Mouse (Mus musculus) heart, adult 9 months (tissue): ENCODE results near the gene Grb7.

ENCODE experiments used
- DNase-seq, 2 experiments: peaks; one replicate each; pipeline ENCODE4 v3.0.0; 2022; ENCODE audit warnings: low spot score in 2 of 2

Grb7 gene

DNA sequence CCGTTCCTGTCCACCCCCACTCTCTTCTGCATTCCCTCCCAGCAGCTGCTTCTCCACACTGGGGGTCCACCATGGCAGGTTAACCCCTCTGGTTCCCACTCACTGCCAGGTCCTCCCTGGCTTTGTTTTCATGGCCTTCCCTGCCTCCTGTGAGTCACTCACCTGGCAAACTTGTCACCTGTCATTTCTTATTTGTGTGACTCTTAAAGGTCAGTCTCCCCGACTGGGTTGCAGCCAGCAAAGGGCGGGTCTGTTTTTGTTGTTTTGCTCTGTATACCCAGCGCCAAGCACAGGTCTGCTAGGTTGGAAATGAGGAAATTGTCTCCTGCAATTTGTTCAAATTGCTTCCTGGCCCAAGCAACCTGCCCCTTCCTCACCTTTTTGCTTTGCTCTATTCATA lies 515 bp upstream of the Grb7 start:
- DNase-seq = no peak

DNA sequence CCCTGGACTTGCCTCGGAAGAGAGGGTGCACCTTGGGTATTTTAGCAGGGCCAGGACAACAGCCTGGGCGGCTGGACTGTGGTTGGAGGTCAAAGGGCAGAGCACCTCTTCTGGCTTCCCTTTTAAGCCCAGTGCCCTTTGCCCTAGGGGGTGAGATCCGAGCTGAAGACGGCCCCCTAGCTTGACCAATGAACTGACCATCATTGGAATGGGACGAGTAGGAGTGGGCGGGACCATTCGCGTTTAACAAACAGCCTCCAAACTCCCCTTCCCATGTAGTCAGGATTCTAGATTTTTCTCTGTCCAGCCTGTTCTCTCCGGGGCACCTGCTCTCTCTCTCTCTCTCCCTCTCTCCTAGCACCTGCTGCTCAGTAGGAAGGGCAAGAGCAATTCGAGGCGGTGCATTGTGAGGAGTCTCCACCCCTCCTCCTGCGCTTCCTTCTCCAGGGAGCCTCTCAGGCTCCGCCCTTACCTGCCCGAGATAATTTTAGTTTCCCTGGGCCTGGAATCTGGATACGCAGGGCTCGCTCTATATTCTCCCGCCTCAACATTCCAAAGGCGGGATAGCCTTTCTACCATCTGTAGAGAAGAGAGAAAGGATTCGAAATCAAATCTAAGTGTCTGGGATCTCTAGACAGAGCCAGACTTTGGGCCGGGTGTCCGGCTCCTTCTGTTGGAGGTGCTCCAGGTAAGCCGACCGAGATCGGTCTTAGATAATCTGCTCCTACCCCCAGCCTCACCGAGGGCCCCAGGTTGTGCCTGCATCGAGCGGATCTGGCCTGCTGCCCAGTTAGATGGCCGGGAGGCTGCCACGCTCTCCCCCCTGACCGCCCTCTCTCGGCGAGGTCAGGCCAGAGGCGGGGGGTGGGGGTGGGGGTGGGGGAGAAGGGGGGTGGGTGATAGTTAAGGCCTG lies 624 bp downstream of the Grb7 start:
- no peak for DNase-seq

DNA sequence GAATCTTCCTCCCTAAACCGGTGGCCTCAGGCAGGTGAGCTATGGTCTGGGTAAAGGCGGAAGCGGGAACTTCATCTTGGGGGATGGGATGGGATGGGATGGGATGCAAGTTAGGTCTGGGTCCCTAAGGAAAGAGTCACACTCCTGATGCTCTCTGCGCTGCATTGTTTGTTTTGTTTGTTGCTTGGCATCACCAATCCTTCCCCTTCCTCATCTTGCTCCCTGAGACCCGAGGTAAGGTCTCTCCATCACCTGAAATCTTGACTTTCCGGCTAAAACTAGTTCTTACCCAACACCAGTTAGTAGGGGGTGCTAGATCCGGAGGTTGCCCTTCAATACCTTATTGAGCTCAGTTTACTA lies 1.3 kb downstream of the Grb7 start:
- no peak for DNase-seq

DNA sequence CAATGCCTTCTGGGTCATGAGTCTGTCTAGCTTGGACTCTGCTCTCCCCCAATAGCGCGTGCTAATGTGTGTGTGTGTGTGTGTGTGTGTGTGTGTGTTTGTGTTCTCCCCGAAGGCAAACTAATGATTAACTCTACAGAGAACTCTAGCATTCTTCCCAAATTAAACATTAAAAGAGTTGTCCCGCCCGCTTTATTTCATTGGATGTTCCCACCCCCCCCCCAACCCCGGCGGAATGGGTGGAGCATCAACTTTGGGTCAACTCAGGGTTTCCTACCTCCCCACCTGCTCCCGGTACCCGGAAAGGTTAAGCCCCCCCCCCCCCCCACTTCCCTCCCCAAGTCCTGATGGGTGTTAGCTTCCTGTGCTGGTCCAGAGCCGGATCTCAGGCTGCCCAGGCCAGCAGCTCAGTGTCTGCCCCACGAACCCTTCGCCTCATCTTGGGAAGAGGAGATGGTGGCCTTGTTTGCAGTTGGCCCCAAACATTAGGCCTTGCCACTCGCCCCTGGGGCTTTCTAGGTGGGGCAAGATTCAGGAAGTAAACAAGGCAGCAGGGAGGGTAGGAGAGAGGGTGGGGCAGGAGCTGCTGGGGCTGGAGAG lies 2.1 kb downstream of the Grb7 start:
- no peak for DNase-seq

DNA sequence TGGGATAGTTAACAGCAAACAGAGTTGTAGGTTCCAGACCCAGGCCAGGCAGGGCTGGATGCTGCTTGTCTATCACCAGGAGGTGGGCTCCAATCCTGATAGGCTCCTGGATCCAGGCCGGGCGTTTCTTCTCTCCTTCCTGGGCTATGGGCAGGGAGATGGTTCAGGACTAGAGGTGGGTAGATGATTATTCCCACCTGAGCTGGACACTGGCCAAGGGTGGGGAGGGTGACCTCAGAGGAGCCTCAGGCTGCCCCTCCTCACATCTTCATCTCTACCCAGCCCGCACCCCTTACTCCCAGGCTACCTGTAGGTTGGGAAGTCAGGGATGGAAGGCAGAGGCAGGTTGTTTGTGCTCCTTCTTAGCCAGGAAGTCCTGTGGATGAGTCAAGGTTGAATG lies 3.2 kb downstream of the Grb7 start:
- DNase-seq = no peak

DNA sequence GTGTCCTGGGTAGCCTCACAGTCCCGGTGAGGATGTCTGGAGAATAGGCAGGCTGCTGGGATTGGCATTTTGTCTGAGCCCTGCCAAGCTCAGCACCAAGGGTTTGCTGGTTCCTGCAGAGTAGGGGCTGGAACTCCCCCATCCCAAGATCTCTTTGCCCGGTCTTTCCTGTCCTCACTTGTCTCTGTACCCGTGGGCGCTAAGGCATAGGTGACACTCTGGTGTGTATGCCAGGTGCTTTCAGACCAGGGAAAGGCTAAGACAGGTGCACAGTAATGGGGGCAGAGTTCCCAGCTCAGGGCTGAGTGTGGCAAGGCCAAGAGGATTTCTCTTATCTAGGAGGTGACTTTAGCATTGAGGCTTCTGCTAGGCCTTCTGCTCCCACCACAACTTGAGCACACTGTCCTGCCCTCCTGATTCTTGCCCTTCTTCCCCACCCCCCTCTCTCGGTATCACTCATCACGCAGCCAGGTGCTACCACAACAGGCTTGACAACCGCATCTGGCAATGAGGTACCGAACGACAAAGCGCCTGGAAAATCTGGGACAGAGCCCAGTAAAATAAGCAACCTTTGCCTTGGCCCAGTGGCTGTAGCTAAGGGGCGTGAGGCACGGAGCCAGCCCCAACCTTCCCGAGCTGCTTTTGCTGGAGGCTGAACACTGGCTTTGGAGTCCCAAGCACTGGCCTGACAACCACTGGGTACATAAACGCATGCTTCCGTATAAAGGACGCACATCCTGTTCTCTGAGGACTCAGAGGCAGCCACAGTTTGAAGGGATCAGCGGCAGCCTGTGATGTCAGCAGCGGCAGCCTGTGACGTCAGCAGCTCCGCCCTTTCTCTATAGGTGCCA lies 4.0 kb downstream of the Grb7 start:
- peak in 1 of 2 experiments; percentile 17 for DNase-seq

DNA sequence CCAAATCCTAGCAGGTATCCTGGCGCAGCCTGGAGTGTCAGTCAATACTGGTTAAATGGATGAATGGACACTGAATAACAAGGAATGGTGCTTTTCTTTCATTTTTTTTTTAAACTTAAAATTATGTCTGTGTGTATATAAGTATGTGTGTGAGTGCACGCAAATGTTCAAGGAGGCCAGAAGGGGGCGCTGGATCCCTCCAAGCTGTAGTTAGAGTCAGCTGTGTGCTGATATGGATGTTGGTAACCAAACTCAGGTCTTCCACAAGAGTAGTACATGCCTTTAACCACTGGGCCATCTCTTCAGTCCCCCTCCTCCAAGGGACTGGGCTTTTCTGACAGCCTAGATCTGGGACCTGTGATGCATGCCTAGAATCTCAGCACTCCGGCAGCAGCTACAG lies 9.3 kb downstream of the Grb7 start:
- no peak for DNase-seq

DNA sequence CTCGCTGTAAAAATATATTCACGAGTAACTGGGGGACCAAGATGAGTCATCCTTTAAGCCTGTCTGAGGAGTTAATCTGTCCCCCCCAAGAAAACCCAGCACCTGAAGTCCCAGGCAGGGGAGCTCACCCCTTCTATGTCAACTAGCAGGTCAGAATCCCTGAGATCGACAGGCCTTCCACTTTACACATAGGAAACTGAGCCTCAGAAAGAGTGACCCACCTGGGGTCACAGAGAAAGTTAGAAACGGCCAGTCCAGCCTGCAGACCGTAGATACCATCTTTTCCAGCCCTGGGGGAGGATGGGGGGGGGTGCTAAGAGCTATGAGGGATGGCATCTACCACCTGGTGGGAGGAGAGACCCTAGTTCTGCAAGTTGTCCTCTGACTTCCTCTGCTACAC lies 10.4 kb downstream of the Grb7 start:
- DNase-seq = no peak

DNA sequence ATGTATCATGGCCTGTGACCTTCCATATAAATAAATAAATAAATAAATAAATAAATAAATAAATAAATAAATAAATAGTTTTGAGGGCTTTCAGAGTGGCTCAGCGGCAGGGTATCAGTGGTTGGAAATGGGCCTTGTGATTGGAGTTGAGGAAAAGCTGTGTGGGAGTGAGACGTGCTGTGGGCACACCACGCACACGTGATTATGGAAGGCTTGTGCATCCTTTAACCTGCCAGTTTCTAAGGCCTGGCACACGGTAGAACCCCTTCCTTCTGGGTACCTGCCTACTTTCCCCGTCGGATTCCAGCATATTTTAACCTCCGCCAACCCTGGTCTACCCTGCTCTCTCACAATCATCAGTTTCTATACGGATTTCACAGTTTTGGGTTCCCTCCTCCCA lies 10.8 kb downstream of the Grb7 start:
- DNase-seq = no peak

DNA sequence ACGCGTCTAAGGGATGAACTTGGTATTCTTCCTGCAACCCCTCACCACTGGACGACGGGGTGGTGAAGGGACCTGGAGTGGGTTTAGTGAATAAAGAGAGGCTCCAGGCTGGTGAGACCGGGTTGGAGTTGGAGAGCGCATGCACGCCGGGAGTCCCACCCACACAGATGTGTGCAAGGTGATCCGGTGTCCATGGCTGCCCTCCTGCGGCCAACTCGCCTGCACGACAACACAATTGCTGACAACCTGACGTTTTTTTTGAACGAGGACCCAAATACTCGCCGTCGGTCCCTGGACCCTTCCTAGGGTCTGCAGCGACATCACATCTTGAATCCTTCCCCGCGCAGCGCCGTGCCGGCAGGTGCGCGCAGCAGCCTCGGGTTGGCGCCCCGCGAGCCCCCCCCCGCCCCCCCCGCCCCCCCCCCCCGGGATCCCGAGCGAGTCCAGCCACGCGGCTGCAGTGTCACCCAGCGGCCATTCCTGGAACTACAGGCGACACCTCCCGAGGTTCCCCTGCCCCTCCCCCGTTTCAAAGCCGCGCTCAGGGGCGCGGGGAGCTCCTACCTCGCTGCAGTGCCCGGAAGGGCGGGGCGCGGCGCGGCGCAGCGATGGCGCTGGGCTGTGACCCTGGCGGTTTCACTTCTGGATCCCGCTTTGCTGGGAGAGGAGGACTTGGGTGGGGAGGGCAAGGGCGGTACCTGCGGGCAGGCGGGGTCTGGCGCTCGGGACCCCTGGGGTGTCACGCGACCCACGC lies 11.3 kb downstream of the Grb7 start:
- DNase-seq = peak; percentile 69 to 74

DNA sequence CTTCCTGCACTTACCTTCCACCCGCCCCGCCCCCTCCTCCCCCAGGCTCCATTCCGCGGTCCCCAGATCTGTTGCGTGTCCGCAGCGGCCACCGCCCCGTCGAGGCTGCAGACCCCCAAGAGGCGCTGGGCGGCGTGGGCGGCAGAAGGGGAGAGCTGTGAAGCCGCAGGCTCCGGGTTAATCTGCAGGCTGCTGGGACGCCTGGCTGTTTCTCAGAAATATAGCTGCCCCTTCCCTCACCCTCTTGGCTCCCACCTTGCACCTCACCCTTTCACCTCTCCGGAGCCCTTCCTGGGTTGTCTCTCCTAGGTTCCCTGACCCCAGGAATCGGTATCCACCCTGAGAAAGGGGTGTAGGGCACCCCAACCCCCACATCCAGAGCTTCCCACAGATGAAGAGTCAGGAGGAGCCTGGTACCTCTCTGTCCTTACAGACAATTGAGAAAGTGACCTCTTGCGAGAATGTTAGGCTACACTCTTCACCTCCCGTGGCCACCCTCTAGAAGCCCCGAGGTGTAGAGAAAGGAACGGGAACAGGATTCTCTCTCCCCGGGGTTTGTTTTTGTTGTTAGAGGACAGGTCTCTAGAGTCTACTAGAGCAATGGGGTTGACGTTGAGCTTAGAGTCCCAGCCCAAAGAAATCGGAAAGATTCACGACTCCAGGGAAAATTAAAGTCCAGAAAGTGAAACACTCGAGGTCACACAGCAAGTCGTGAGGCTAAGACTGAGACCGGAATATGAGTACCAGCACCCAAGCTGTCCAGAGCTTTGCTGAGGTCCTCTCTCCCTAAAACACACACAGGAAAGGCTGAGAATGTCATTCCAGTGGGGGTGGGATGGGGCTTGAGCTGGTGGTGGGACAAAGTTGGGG lies 12.2 kb downstream of the Grb7 start:
- DNase-seq = no peak

DNA sequence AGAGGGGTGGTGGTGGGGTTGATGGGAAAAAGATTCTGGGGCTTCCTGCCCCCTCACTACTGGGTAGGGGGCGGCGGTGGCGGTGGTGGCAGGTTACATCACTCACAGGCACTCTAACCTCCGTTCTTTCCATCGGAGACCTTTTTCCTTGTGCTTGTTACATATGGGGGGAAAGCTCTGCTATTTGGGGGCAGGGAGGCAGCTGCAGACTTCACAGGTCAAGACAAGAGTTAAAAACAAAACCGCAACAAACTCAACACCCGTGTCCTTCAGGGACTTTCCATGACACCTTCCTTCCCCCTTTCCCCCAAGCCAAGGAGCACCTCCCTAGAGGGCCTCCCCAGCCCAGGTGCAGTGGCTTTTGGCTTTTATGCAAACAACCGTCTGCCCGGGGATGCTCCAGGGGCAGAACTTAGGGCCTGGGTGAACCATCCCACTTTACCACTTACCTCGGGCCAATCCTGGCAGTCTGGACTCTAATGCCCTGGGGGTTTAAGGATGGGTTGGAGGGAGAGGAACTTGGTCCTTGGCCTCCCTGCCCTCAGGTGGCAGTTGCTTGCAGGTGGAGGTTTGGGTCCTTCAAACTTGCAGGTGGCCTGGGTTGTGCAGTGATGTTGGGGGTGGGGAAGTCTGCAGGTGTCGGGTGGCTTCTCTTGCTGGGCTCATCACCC lies 13.0 kb downstream of the Grb7 start:
- no peak for DNase-seq

DNA sequence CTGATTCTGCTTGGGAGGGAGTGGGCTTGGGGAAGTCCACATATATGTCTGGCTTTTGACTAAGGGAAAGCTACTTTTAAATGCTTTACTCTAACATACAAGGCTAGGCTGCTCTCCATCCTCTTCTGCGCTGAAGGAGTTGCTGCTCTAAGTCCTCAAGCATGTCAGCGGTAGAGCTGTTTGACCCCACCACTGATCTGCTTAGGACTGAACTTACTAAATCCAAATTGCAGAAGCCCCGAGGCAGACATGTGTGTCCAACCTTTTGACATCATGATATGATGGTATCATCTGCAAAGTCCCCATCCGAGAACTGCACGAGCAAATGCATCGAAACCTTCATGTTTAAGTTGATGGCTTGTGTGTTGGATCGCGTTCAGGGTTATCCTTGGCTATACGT lies 13.7 kb downstream of the Grb7 start:
- DNase-seq = no peak

DNA sequence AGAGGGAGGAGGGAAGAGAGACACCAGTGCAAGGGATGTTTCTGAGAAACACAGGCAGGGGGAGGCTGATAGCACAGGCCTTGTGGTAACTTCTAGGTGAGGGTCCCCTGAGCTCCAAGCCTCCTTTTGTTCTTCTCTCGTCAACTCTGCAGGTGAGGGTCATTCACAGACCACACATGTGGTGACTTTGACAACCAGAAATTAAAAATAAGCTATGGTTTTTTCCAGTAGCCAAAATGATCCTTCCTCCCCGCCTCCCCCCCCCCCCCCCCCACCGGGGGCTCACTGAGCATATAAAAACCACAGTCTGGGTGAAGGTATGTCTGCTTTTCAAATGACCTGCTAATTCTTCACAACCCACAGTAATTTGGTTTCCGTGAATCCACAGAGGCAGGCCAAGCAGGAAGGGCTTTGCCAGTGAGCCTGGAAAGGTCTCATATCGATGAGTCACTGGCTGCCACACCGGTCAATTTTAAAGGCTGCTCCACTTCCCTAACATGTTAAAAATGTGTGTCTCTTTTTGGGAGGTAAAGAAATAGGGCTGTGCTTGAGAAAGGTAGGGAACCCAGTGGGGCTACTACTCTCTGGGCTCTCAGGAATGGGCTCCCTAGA lies 15.0 kb downstream of the Grb7 start:
- DNase-seq = no peak

DNA sequence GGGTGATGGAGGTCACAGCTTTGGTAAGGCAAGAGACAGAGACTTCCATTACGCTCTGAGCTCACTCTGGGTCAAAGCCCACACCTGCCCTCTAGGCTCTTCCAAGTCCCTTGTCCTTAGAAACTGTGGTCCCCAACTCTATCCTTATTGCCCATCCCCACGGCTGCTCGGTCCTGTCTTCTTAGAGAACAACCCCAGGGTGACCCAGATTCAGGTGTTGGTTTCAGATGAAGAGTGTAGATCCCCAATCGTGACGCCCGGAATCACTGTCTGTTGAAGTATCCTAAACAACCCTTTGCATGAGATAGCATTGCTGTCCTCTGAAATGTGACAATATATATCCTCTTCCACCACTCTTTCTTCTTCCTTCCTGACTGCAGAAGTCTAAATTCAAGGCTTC lies 16.1 kb downstream of the Grb7 start:
- DNase-seq = no peak

DNA sequence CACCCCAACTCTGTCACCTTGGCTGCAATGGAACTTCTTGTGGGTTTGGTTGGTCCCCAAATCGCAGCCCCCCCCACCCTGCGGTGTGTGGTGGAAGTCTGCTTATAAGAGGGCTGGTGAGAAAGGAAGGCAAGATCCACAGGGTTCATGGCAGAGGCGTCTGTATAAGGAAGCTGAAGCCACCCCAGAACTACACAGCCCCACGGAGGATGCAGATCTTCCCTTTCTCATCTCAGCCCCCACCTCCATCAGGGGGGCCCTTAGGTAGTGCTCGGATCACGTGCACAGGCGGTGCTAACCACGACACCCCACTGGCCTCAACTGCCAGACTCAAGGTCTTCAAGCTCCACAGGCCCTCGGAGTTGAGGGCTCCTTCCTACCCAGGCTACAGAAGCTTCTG lies 17.7 kb downstream of the Grb7 start:
- DNase-seq = no peak

DNA sequence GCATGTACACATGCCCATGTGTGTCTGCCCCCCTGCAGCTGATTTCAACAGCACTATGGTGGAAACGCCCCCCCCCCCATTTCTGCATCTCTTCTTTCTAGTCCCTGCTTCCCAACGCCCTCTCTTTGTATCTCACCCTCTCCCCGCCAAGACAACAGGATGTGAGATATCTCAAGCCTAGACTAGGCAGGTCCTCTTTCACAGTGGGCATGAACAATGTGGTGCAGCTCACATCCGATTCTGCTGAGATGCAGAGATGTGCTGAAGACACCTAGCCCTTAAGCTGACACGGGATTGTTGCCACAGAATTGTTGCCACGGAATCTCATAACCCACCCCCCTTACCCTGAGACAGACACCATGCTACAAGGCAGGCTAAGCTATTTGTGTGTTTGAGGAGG lies 18.3 kb downstream of the Grb7 start:
- DNase-seq = no peak

DNA sequence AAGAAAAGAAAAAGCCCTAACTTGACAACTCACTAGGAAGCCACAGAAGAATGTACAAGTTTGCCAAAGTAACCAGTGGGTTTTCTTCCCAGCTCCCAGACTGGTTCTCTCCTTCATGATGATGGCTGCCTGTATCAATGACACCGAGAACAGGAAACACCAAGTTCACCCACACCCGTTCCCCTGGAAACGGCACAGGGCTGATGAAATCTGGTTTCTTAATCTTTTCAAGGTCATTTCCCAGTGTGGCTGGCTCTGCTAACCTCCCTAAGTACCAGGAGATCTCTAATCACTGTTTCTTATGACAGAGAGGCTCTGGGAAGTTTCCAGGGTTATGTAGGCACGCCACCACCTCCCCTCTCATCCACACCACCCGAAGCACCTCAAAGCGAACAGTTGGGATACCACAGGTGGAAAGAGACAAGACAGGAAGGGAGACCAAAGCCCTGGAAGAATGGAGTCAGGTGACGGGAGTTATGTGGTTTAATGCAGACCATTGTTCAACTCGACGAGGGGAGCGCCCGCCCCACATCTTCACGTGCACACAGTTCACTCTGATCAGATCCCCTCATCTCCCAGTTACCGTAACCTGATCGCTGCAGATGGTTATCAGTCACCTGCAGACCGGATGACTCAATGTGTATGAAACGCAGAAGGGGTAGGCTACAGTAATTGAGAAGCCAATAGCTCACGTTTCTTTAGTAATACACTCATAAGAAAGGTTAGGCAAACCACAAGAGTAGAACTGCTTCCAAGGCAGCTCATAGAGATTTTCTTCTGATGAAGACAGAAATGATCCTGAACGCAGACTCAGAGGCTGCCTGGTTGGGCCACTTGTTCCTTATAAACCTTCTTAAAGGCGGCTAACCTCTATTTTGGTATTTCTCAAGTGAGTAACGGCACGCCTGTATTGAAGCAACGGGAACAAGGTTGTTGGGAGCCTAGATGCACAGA lies 23.8 kb downstream of the Grb7 start:
- DNase-seq = no peak

DNA sequence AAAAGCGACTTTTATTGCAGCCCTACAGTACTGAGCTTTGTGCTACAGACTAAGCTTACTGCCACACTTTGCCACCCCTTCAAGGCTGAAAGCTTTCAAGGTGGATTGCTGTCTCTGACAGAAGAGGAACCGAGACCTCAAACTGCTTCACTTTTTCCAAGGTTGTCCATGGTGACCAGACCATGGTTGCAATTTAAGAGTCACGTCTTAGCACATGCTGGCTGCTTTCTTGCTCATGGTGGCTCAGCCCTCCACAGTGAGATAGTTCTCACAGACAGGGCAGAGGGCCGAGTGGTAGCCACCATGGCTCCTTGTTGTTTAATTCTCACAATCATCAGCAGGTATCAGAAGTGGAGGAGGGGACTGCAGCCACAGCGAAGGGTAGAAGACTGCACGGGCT lies 24.6 kb downstream of the Grb7 start:
- DNase-seq = no peak
